Mouse (Mus musculus) kidney, adult 2 months (tissue): ENCODE results near the gene Plod2.

Source experiments
- CTCF ChIP-seq: fragments of 200-500 bp; conservative IDR thresholded peaks from 2 replicates; pipeline ENCODE4 v1.5.1; 2011; ENCODE audit warnings: low read depth, mild to moderate bottlenecking, control low read depth, low read length, moderate library complexity, mixed read lengths; ENCODE audit not compliant: insufficient read depth, insufficient read length
- POLR2A ChIP-seq: fragments of 200-500 bp; IDR thresholded peaks from one replicate; pipeline ENCODE4 v1.6.1; 2011; ENCODE audit warnings: low read depth, low read length, control low read depth

GRCm38 (mm10) chr9:92552691-92553090 lies 10.7 kb downstream of the Plod2 start:
- TF ChIP-seq CTCF (no peak), POLR2A (no peak)
